Mouse (Mus musculus): ENCODE data around the gene Zfp398.

DNA sequence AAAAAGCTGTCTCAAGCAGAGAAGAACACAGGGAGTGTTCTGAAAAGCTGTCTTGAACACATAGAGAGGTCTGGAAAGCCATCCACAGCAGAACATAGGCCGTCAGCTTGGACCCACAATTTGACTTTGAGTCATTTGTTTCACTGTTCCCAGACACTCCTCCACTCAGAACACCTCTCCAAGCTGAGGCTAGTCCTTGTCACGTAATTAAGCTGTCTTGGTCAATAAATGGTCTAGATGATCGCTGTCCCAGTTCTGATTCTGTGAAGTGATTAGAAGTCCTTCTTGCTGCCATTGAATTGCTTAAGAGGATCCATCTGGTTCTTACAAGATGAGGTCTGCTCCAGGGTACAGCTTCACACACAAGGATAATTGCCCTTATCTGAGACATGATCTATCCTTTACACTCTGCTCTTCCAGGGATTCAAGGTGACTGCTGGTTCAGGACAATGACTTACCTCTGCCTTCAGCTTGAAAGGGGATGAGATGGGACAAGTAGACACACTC is 83.4 kb downstream of the Zfp398 start:
- TF ChIP-seq CTCF (IDR thresholded peaks at IDR 0.05; ENCODE audit: extremely low read depth, insufficient read length, insufficient replicate concordance, low read depth, low read length): no peak
- no peak for TF ChIP-seq POLR2A (IDR thresholded peaks at IDR 0.05; ENCODE audit: low read depth, low read length)

Data from small intestine, adult 2 months (tissue).